Mouse (Mus musculus): Measurements from ENCODE around the gene Prm2.

GRCm38 (mm10) chr16:10783451-10783850 lies 12.5 kb downstream of the Prm2 start:
- TF ChIP-seq POLR2A (IDR thresholded peaks at IDR 0.05; ENCODE audit: borderline replicate concordance, extremely low read depth, insufficient read depth, insufficient read length, poor library complexity, severe bottlenecking) (no peak), CTCF (IDR thresholded peaks at IDR 0.05; ENCODE audit: borderline replicate concordance, extremely low read depth, insufficient read depth, insufficient read length) (no peak)

Data from brain, embryonic 14.5 days (tissue).